Mouse (Mus musculus) limb, embryonic 12.5 days (tissue): Measurements from ENCODE around the gene Hsph1. TPM values are rescaled to one million over a fixed set of nuclear protein-coding genes. Genes with fewer than 3 reads are reported as not detected.

ENCODE experiments used
- ATAC-seq: fragments of 200-750 bp; cut with Nextera tagmentation; 2 replicates; pipeline ENCODE4 v1.8.0; 2017; ENCODE audit warnings: low read depth, moderate TSS enrichment; ENCODE audit not compliant: insufficient number of reproducible peaks, insufficient read depth, low FRiP score, low TSS enrichment
- H3K27ac ChIP-seq: fragments of 300-500 bp; sonication (generic); 2 replicates; pipeline ENCODE4 v1.5.1; 2016; ENCODE audit warnings: mild to moderate bottlenecking, moderate library complexity
- H3K27me3 ChIP-seq: fragments of 300-500 bp; sonication (generic); 2 replicates; pipeline ENCODE4 v1.6.1; 2016; ENCODE audit warnings: mild to moderate bottlenecking, moderate library complexity
- H3K36me3 ChIP-seq: fragments of 300-500 bp; sonication (generic); 2 replicates; pipeline ENCODE4 v1.6.1; 2016; ENCODE audit warnings: mild to moderate bottlenecking, moderate library complexity
- H3K4me1 ChIP-seq: fragments of 300-500 bp; sonication (generic); replicated peaks from 2 replicates; pipeline ENCODE4 v1.6.1; 2016
- H3K4me2 ChIP-seq: fragments of 300-500 bp; sonication (generic); 2 replicates; pipeline ENCODE4 v1.6.1; 2016; ENCODE audit warnings: mild to moderate bottlenecking, moderate library complexity
- H3K4me3 ChIP-seq: fragments of 300-500 bp; sonication (generic); replicated peaks from 2 replicates; pipeline ENCODE4 v1.5.1; 2016; ENCODE audit warnings: mild to moderate bottlenecking
- H3K9ac ChIP-seq: fragments of 300-500 bp; sonication (generic); replicated peaks from 2 replicates; pipeline ENCODE4 v1.6.1; 2016; ENCODE audit warnings: mild to moderate bottlenecking, moderate library complexity
- H3K9me3 ChIP-seq: fragments of 300-500 bp; sonication (generic); 2 replicates; pipeline ENCODE4 v1.6.1; 2016; ENCODE audit warnings: mild to moderate bottlenecking, moderate library complexity
- WGBS: fragments of 180-500 bp; shearing (Covaris S2); methylation state at CpG from one replicate; pipeline ENCODE4 v1.1.7; 2016; 5-methylcytosine and 5-hydroxymethylcytosine counted together
- polyA plus RNA-seq: library from polyadenylated mRNA; unstranded; fragments of >200 nt; fragmentation: Nextera tagmentation; extraction: Ambion mirVana; gene quantifications from 2 replicates; pipeline ENCODE4 v1.2.1, GENCODE M21; 2016

Hsph1 gene
- polyA plus RNA-seq, 1 experiment from 2014 or later: 82.2 TPM

- Histone ChIP-seq H3K9ac (no peak overlapping the region), H3K36me3 (peaks cover 41% of the 10 kb centered on the region), H3K27ac (no peak overlapping the region), H3K4me1 (no peaks in the 10 kb centered on the region), H3K4me3 (no peak overlapping the region), H3K27me3 (no peaks in the 10 kb centered on the region), H3K9me3 (no peaks in the 10 kb centered on the region), H3K4me2 (no peak overlapping the region)
- WGBS: 72% methylated on average over 10 of the region's 10 CpGs
- ATAC-seq: no peak
Observed at GRCm38 (mm10) chr5:149612740-149613139, 23.4 kb downstream of the Hsph1 start.

GRCm38 (mm10) chr5:149612165-149612518 is 24.0 kb downstream of the Hsph1 start:
- no peak overlapping the region for H3K4me2 ChIP-seq
- no peak for ATAC-seq
- no peaks in the 10 kb centered on the region for H3K4me1 ChIP-seq
- H3K27ac ChIP-seq: no peak overlapping the region
- H3K4me3 ChIP-seq: no peak overlapping the region
- 87% methylated on average over 3 of the region's 3 CpGs for WGBS
- no peak overlapping the region for H3K9ac ChIP-seq
- no peaks in the 10 kb centered on the region for H3K9me3 ChIP-seq
- H3K27me3 ChIP-seq: no peaks in the 10 kb centered on the region
- peaks cover 35% of the 10 kb centered on the region for H3K36me3 ChIP-seq

- no peak overlapping the region for H3K4me3 ChIP-seq
- WGBS: 74% methylated on average over 16 of the region's 16 CpGs
- no peaks in the 10 kb centered on the region for H3K9me3 ChIP-seq
- no peak overlapping the region for H3K4me2 ChIP-seq
- no peaks in the 10 kb centered on the region for H3K4me1 ChIP-seq
- no peak for ATAC-seq
- H3K27me3 ChIP-seq: no peaks in the 10 kb centered on the region
- H3K9ac ChIP-seq: no peak overlapping the region
- H3K27ac ChIP-seq: no peak overlapping the region
- peaks cover 30% of the 10 kb centered on the region for H3K36me3 ChIP-seq
Observed at GRCm38 (mm10) chr5:149611476-149612164, 24.6 kb downstream of the Hsph1 start.

GRCm38 (mm10) chr5:149607083-149607720 is 29.0 kb downstream of the Hsph1 start:
- ATAC-seq: no peak
- 84% methylated on average over 8 of the region's 8 CpGs for WGBS
- Histone ChIP-seq H3K9ac (no peak overlapping the region), H3K4me2 (no peak overlapping the region), H3K4me3 (no peak overlapping the region), H3K27me3 (no peaks in the 10 kb centered on the region), H3K9me3 (no peaks in the 10 kb centered on the region), H3K36me3 (no peaks in the 10 kb centered on the region), H3K27ac (no peak overlapping the region), H3K4me1 (no peaks in the 10 kb centered on the region)

GRCm38 (mm10) chr5:149603241-149603640 is 32.9 kb downstream of the Hsph1 start:
- no peaks in the 10 kb centered on the region for H3K4me1 ChIP-seq
- H3K4me2 ChIP-seq: no peak overlapping the region
- H3K27ac ChIP-seq: no peak overlapping the region
- H3K27me3 ChIP-seq: no peaks in the 10 kb centered on the region
- H3K9ac ChIP-seq: no peak overlapping the region
- WGBS: 72% methylated on average over 3 of the region's 3 CpGs
- no peaks in the 10 kb centered on the region for H3K36me3 ChIP-seq
- H3K9me3 ChIP-seq: no peaks in the 10 kb centered on the region
- ATAC-seq: no peak
- no peak overlapping the region for H3K4me3 ChIP-seq

GRCm38 (mm10) chr5:149601996-149602395 is 34.2 kb downstream of the Hsph1 start:
- ATAC-seq: no peak
- 93% methylated on average over 3 of the region's 3 CpGs for WGBS

GRCm38 (mm10) chr5:149597351-149597750 is 38.8 kb downstream of the Hsph1 start:
- H3K36me3 ChIP-seq: no peaks in the 10 kb centered on the region
- 54% methylated on average over 18 of the region's 18 CpGs for WGBS
- no peak overlapping the region for H3K9ac ChIP-seq
- peaks cover 6% of the 10 kb centered on the region; the same call in 1 of the 2 replicates for H3K4me1 ChIP-seq
- no peak; the same call in 1 of the 2 replicates for ATAC-seq
- no peaks in the 10 kb centered on the region for H3K9me3 ChIP-seq
- H3K27ac ChIP-seq: no peak overlapping the region
- H3K4me3 ChIP-seq: no peak overlapping the region
- H3K27me3 ChIP-seq: no peaks in the 10 kb centered on the region
- no peak overlapping the region for H3K4me2 ChIP-seq

More at GRCm38 (mm10) chr5:149601996-149602395, 34.2 kb downstream of the Hsph1 start:
- Histone ChIP-seq H3K9me3 (no peaks in the 10 kb centered on the region), H3K27me3 (no peaks in the 10 kb centered on the region), H3K4me2 (no peak overlapping the region), H3K4me1 (no peaks in the 10 kb centered on the region), H3K9ac (no peak overlapping the region), H3K4me3 (no peak overlapping the region), H3K36me3 (no peaks in the 10 kb centered on the region), H3K27ac (no peak overlapping the region)

GRCm38 (mm10) chr5:149594215-149594614 is 42.0 kb downstream of the Hsph1 start:
- no peaks in the 10 kb centered on the region for H3K27me3 ChIP-seq
- ATAC-seq: no peak
- H3K4me1 ChIP-seq: peaks cover 6% of the 10 kb centered on the region; the same call in 1 of the 2 replicates
- H3K9ac ChIP-seq: no peak overlapping the region
- H3K4me2 ChIP-seq: no peak overlapping the region
- H3K27ac ChIP-seq: no peak overlapping the region
- WGBS: 87% methylated on average over 3 of the region's 3 CpGs
- H3K4me3 ChIP-seq: no peak overlapping the region
- H3K36me3 ChIP-seq: no peaks in the 10 kb centered on the region
- H3K9me3 ChIP-seq: no peaks in the 10 kb centered on the region

- Histone ChIP-seq H3K36me3 (no peaks in the 10 kb centered on the region), H3K4me2 (no peak overlapping the region), H3K4me1 (peaks cover 6% of the 10 kb centered on the region; the same call in 1 of the 2 replicates), H3K9me3 (no peaks in the 10 kb centered on the region), H3K4me3 (no peak overlapping the region), H3K9ac (no peak overlapping the region), H3K27ac (no peak overlapping the region), H3K27me3 (no peaks in the 10 kb centered on the region)
- WGBS: 52% methylated on average over 3 of the region's 3 CpGs
- ATAC-seq: no peak
Observed at GRCm38 (mm10) chr5:149589932-149590331, 46.2 kb downstream of the Hsph1 start.

GRCm38 (mm10) chr5:149588814-149589534 is 47.2 kb downstream of the Hsph1 start:
- no peaks in the 10 kb centered on the region for H3K9me3 ChIP-seq
- H3K4me2 ChIP-seq: no peak overlapping the region
- H3K27ac ChIP-seq: no peak overlapping the region
- no peak for ATAC-seq
- no peaks in the 10 kb centered on the region for H3K36me3 ChIP-seq
- H3K27me3 ChIP-seq: no peaks in the 10 kb centered on the region
- H3K4me3 ChIP-seq: no peak overlapping the region
- H3K9ac ChIP-seq: no peak overlapping the region
- peaks cover 11% of the 10 kb centered on the region; the same call in 1 of the 2 replicates for H3K4me1 ChIP-seq
- 60% methylated on average over 7 of the region's 7 CpGs for WGBS

GRCm38 (mm10) chr5:149587327-149587895 is 48.8 kb downstream of the Hsph1 start:
- Histone ChIP-seq H3K9me3 (no peaks in the 10 kb centered on the region), H3K36me3 (no peaks in the 10 kb centered on the region), H3K4me3 (no peak overlapping the region), H3K4me2 (no peak overlapping the region), H3K9ac (no peak overlapping the region), H3K4me1 (peaks cover 14% of the 10 kb centered on the region), H3K27ac (no peak overlapping the region), H3K27me3 (no peaks in the 10 kb centered on the region)
- 86% methylated on average over 11 of the region's 11 CpGs for WGBS
- ATAC-seq: no peak
